Mouse (Mus musculus): ENCODE results near the gene Pxylp1. TPM values are rescaled to one million over a fixed set of nuclear protein-coding genes. Genes with fewer than 3 reads are reported as not detected.

Gene Pxylp1
- total RNA-seq, 2 experiments from 2014 or later: 22.0 to 28.3 TPM

DNA sequence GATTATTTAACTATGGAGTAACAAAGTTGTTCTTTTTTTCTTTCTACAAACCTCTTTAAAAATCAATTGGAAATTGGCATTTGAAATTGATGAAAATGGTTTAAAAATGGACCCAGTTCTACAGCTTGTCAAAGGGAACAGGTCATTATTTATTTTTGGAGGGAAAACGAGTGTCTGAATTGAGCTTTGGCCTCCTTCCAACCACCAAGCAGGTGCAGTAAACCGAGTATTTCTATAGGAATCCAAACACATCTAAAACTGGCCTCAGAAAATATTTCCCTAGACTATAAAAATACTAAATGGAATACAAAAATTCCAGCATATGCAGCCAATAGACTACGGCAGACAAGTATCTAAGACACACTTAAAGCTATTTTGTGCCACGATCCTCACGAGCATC, 68.9 kb downstream of the Pxylp1 start:
- DNase-seq: no peak

- no peak for DNase-seq
Measured at GRCm38 (mm10) chr9:96823005-96823404, 69.5 kb downstream of the Pxylp1 start.

GRCm38 (mm10) chr9:96818822-96819481, 73.5 kb downstream of the Pxylp1 start:
- no peak for DNase-seq

- DNase-seq: peak; percentile 70
Measured at GRCm38 (mm10) chr9:96818128-96818821, 74.2 kb downstream of the Pxylp1 start.

GRCm38 (mm10) chr9:96811996-96812395, 80.5 kb downstream of the Pxylp1 start:
- DNase-seq: no peak

GRCm38 (mm10) chr9:96800131-96800825, 92.2 kb downstream of the Pxylp1 start:
- no peak for DNase-seq

- no peak for DNase-seq
Measured at GRCm38 (mm10) chr9:96797311-96797710, 95.2 kb downstream of the Pxylp1 start.

DNA sequence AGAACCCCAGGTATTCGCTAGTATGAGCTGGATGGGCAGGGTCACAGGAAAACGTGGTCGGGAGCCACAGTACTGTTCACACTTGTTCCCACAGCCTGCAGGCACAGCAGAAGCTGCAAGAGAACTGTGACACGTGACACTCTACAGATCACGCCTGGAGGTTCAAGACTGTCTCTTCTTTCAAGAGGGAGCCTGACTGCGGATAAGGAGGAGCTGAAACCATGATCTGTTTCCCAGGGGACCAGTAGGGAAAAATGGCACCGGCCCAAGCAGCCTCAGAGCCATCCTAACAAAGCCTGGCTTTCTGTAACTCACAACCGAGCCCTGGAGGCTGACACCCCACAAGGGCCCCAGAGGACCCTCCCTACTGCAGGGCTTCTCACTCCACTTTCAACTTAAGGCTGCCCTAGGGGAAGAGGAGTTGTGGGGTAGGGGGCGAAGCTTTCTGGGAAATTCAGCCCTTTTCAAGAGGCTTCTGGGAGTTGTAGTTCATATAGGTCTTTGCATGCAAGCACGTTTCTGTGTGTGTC, 97.0 kb downstream of the Pxylp1 start:
- DNase-seq: peak; percentile 50

DNA sequence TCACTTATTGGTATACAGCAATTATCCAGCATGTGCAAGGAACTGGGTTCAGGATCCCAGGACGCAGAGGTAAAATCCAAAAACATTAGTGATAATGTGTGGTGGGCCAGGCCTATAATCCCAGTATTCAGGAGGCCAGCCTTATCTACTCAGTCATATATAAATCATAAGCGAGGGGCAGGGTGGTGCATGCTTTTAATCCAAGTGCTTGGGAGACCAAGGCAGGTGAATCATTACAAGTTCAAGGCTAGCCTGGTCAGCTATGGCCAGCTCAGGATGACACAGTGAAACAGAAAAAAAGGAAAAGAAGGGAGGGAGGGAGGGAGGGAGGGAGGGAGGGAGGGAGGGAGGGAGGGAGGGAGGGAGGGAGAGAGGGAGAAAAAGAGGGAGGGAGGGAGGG, 97.9 kb downstream of the Pxylp1 start:
- no peak for DNase-seq

DNA sequence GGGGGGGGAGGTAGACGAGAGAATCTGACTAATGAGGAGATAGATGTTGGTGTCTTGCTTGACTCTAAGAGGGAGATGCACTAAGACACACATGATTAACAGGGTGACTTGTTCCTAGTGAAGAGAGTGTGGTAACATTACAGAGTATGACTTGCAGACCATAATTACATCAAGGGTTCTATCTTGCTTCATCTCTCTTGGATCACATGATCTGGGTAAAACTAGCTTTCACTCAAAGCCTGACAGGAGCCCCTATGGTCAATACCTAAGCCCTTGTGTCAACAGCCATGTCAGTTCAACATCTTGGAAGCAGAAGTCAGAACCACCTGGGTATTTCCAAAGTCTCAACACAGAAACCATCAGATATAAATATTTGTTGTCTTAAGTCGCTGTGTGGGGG, 99.9 kb downstream of the Pxylp1 start:
- no peak for DNase-seq

GRCm38 (mm10) chr9:96790389-96791007, 102.0 kb downstream of the Pxylp1 start:
- DNase-seq: no peak

DNA sequence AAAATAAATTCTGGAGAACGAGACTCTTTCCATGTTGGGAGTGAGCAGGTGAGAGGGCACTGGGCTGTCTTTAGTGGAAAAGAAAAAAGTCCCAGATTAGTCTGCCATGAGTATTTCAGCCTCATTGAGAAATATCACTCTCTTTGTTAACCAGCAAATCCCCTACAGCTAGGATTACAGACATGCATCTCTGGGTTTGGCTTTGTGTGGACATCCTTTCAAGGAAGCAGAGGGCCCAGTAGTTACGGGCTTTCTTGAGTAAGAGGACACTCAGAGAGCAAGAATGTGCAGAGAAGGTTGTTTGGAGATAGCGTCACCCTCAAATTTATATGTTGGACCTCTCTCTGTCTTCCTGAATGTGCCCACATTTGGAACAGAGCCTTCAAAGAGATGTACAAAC, 102.6 kb downstream of the Pxylp1 start:
- no peak for DNase-seq

DNA sequence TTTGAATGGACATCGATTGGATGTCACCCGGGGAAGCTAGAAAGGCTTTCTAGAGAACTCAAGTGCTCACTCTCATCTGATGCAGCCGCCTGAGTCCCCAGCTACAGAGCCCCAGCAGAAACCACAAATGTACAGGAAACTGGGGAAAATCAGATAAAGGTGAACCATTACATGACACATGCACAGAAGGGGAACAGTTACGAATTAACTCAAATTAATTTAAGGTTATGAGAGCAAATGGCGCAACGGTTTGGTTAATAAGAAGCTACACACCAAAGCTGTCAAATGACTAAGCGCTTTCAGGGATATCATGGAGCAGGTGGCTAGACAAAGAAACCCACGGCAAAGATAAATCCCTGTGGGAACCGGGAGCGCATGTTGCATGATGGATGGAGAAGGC, 104.7 kb downstream of the Pxylp1 start:
- no peak for DNase-seq

DNA sequence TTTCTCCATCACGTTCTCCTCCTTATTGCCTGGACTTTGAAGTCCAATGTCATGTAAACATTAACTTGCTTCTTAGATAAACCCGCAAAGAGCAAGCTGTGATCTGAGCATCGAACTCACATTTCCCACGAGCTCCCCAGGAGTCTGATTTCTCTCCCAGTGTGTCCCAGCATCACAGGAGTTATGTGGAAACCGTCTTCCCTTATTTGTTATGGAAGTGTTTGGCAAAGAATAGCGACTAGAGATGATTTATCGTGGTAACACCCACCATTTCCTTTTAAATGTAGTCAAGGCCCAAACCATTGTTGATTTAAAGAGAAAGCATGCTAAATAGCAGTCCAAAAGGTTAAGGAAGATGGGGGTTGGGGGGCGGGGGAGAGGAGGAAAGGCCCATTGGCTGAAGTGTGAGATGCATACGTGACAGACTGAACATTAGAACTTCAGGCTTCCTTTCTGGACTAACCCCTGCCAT, 106.6 kb downstream of the Pxylp1 start:
- no peak for DNase-seq

DNA sequence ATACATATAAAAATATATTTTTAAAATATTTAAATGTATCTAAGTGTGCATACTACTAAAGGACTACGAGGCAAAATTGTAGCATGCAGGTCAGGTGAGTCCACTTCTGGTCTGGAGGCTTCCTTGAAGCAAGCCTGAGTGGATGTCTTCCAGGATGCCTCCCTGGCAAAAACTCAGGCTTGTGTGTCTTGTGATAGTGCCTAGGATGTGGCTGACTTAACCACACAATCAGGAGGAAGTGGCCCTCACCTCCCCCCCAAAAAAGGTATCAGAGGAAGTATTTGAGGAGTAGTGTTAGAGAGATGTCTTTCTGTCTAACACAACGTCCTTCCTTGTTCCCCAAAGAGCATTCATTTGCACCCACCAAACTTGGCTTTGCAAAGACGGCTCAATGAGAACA, 107.3 kb downstream of the Pxylp1 start:
- DNase-seq: no peak

GRCm38 (mm10) chr9:96783667-96784066, 108.8 kb downstream of the Pxylp1 start:
- no peak for DNase-seq

DNA sequence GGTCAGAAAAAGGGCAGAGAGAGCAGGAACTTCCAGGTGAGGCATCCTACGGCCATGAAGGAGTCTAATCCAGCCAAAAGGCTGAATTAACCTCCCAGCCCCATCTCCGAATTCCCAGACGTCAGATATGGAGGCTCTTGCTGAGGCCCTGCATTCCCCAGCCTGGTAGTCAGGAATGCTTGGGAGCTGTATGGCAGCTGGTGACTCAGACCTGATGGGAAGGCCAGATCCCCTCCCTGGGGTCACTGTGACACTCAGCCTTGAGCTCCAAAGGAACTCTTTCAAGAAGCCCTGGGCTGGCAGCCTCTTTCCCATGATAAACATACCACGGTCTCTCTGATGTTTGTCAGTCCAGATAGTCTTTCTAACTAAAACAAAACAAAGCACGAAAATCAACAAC, 109.2 kb downstream of the Pxylp1 start:
- DNase-seq: peak; percentile 24

DNA sequence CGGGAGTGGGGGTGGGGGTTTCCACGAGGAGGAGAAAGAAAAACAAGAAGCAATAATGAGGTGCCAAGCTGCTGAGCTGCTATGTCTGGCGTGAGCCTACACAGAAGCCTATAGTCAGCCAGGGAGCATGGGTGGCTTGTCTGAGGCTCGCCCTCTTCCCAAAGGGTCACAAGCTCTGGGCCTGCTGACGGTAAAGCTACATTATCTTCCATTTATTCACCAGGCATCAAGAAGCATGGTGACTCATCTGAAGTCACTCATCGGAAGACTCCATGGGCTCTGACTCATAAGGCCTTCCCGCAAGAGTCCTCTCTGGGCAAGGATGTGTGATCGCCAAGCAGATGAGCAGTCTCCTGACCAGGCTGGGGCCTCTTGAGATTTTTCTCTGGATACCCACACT, 110.4 kb downstream of the Pxylp1 start:
- DNase-seq: no peak

Data from heart, postnatal 4 days (tissue).